Comparison of ENCODE assay signal across 14 mouse cellular contexts in the genomic region with DNA sequence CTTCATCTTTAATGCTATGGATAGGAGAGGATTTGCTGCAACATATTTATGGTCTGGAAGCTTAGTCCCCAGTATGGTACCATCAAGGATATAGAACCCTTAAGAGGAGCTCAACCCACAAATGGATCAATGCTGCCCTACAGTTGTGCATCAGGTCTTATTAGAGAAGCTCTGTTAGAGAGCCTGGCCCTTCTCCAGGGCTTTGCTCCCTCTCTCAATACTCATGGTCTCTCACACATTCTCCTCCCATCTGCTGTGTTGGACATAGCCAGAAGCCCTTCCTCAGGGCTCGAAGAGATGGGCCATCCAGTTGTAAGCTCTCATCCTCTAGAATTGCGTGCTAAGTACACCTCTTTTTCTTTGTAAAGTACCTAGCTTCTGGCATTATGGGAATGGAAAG. TPM values are rescaled to one million over a fixed set of nuclear protein-coding genes. Genes with fewer than 3 reads are reported as not detected.
"Had no signal": no experiment of that assay in that cellular context is flagged by ENCODE, and none has a peak within 500 bp of the region (broad histone marks: within the 10 kb centered on the region; RNA-seq: fewer than 3 reads in every experiment).

No protein-coding gene starts in this region.

- DNase-seq: cerebellum, adult 8-10 months; cerebellum, adult 9-11 months; cerebellum, postnatal 36 days; embryo, embryonic 11 days; forebrain, postnatal 0 days; gastrocnemius, adult 2 months; gastrocnemius, postnatal 10 days; gastrocnemius, postnatal 14 days; gastrocnemius, postnatal 25 days; gastrocnemius, postnatal 36 days; heart, adult 18-20 months; heart, adult 2 months had no signal

RNA-seq across cellular contexts. Expression of gene Adra1b, which starts 29.2 kb away (rescaled TPM):
- total RNA-seq: common myeloid progenitor, adult 5-6 weeks; granulocyte monocyte progenitor cell, adult 5-6 weeks had no signal
